Mouse (Mus musculus) gastrocnemius, postnatal 25 days (tissue): ENCODE measurements around the gene Zfp53. TPM values are rescaled to one million over a fixed set of nuclear protein-coding genes. Genes with fewer than 3 reads are reported as not detected.

Source experiments
- DNase-seq: peaks from one replicate; pipeline ENCODE4 v3.0.0; 2022
- total RNA-seq, 2 experiments: library from RNA; stranded (reverse); gene quantifications; 1 replicate in 1 of 2; 2 replicates in 1 of 2; pipeline ENCODE4 v1.2.3; 2021

The Zfp53 gene
- total RNA-seq, 2 experiments from 2014 or later, result 1.1 to 1.4 TPM

- DNase-seq, result no peak
Measured at GRCm38 (mm10) chr17:21526270-21526669, 37.5 kb downstream of the Zfp53 start.

- DNase-seq, result no peak
Measured at GRCm38 (mm10) chr17:21530645-21531330, 42.0 kb downstream of the Zfp53 start.

DNA sequence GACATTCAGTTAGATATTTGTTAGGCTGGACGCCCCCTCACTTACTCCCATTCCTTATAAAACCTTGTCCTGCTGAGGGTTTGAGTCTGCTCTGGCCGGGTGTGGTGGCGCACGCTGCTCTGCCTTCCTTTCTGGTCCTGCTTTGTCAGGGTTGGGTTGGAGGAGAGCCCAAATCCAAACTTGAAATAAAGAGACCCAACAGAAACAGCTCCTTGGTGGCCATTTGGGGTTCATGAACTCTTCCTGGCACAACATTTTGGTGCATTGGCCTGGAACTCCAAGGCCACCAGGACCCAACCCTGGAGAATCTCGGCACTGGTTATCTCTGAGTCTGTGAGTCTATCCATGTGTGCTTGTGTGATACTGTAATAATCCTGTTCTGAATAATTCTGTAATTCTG lies 42.8 kb downstream of the Zfp53 start:
- peak; percentile 5 for DNase-seq

DNA sequence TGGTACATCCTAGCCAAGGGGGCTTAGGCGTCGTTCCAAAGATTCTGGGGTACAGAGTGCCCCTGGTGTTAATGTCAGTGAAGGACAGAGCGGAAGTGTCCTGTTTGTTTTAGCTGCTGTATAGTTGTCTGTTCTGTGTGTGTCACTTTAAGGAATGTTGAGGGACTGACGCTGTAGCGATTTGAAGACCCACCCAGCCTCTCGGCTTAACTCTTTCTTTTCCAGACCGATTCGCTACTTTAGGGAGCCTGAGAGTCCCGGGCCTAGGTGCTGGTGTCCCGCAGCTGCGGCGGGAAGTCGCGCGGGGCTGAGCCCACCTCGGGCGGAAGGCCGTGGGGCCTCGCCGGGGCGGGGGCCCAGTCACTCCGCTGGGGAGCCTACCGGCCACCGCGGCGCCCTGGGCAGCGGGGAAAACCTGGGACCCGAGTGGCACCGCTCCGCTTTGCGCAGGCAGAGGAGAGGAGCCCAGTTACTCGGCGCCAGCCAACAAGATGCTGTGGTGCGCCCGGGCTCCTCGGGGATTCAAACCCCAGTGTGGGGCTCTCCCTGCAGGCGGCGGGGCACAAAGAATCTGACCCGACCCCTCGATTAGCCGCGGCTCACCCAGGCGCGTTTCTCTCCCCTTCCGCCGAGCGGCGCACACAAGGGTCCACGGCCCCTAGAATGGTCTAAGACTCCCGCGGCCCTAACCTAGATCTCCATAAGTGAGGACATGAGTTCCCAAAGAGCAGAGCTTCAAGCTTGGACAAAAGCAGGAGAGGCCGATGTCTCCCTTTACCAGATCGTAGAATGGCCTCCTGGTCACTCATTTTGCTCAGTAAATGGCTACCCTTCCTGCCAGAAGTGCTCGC lies 43.5 kb downstream of the Zfp53 start:
- peak; percentile 66 for DNase-seq

DNA sequence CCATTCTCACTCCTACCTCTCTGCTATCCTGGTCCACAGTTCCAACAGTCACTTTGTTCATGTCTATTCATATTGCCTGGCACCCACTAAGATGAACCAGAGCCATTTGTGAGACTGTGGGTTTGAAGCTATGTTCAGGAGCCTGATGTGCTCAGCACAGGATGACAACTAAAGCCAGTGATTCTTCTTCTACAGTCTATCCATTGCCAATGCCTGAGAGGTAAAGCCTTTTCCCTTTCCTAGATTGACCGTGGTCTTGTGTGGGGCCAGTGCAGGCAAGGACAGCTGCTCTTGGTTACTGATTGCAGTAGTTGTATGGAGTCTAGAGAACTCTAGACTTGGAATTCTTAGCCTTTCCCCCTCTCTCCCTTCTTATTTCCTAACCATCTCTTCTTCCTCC lies 45.2 kb downstream of the Zfp53 start:
- no peak for DNase-seq

- peak; percentile 4 for DNase-seq
Measured at GRCm38 (mm10) chr17:21534460-21535095, 45.8 kb downstream of the Zfp53 start.

- DNase-seq, result peak; percentile 69
Measured at GRCm38 (mm10) chr17:21535096-21536001, 46.6 kb downstream of the Zfp53 start, which contains the start of gene Zfp52. Zfp52 (plus strand) TSS chr17:21535539.

- no peak for DNase-seq
Measured at GRCm38 (mm10) chr17:21536096-21536495, 47.3 kb downstream of the Zfp53 start.

- DNase-seq, result no peak
Measured at GRCm38 (mm10) chr17:21536676-21537075, 47.9 kb downstream of the Zfp53 start.

- DNase-seq, result no peak
Measured at GRCm38 (mm10) chr17:21557831-21558230, 69.0 kb downstream of the Zfp53 start.

Other genes starting within 250 kb of the Zfp53 start
- gene Vmn1r235, start 232.6 kb upstream of the Zfp53 start, total RNA-seq, result not detected
- gene Vmn1r236, start 206.1 kb upstream of the Zfp53 start, total RNA-seq, result not detected
- gene Vmn1r237, start 177.1 kb upstream of the Zfp53 start, total RNA-seq, result not detected
- gene Zfp677, start 105.2 kb upstream of the Zfp53 start, total RNA-seq, result under 1 TPM; 0.36 to 0.40 TPM
- gene Zfp54, start 65.8 kb upstream of the Zfp53 start, total RNA-seq, result under 1 TPM; 0.84 to 0.99 TPM
- gene Zfp51, start 38.6 kb upstream of the Zfp53 start, total RNA-seq, result 1 to 10 TPM; 5.2 to 5.4 TPM
- 1 to 10 TPM; 3.0 to 6.3 TPM for gene Zfp52, start 46.5 kb downstream of the Zfp53 start, total RNA-seq
- 1 to 10 TPM; 1.8 to 3.1 TPM for gene Zfp948, start 78.0 kb downstream of the Zfp53 start, total RNA-seq
- 1 to 10 TPM; 1.8 to 2.0 TPM for gene Zfp983, start 161.6 kb downstream of the Zfp53 start, total RNA-seq
- gene Gm10226, start 202.9 kb downstream of the Zfp53 start, total RNA-seq, result 1 to 10 TPM; 1.9 to 3.3 TPM
- gene Zfp760, start 218.7 kb downstream of the Zfp53 start, total RNA-seq, result 1 to 10 TPM; 1.4 to 1.7 TPM
- gene Zfp229, start 241.8 kb downstream of the Zfp53 start, total RNA-seq, result 1 to 10 TPM; 4.4 to 7.0 TPM